Mouse (Mus musculus) lung, postnatal 0 days (tissue): ENCODE data around the gene Patz1. TPM values are rescaled to one million over a fixed set of nuclear protein-coding genes. Genes with fewer than 3 reads are reported as not detected.

ENCODE experiments used
- ATAC-seq: fragments of 200-750 bp; cut with Nextera tagmentation; 2 replicates; pipeline ENCODE4 v1.8.0; 2017; ENCODE audit warnings: moderate library complexity
- DNase-seq: peaks from one replicate; pipeline ENCODE4 v3.0.0-alpha.2; 2016; ENCODE audit warnings: low spot score
- H3K27ac ChIP-seq: fragments of 300-500 bp; sonication (generic); 2 replicates; pipeline ENCODE4 v1.5.1; 2014; ENCODE audit warnings: antibody characterized with exemption, mild to moderate bottlenecking, low read length, mixed read lengths
- H3K27me3 ChIP-seq: fragments of 300-500 bp; sonication (generic); replicated peaks from 2 replicates; pipeline ENCODE4 v1.6.1; 2014; ENCODE audit warnings: low read length, mixed read lengths; ENCODE audit not compliant: insufficient read depth
- H3K36me3 ChIP-seq: fragments of 300-500 bp; sonication (generic); 2 replicates; pipeline ENCODE4 v1.6.1; 2014; ENCODE audit warnings: low read length, mixed read lengths; ENCODE audit not compliant: insufficient read depth
- H3K4me1 ChIP-seq: fragments of 300-500 bp; sonication (generic); 2 replicates; pipeline ENCODE4 v1.6.1; 2014; ENCODE audit warnings: antibody characterized with exemption, low read depth, low read length, mixed read lengths; ENCODE audit not compliant: insufficient read depth
- H3K4me2 ChIP-seq: fragments of 300-500 bp; sonication (generic); replicated peaks from 2 replicates; pipeline ENCODE4 v1.6.1; 2014; ENCODE audit warnings: low read depth, mild to moderate bottlenecking, low read length, moderate library complexity, mixed read lengths
- H3K4me3 ChIP-seq: fragments of 300-500 bp; sonication (generic); 2 replicates; pipeline ENCODE4 v1.5.1; 2014; ENCODE audit warnings: low read depth, low read length
- H3K9ac ChIP-seq: fragments of 300-500 bp; sonication (generic); replicated peaks from 2 replicates; pipeline ENCODE4 v1.6.1; 2014; ENCODE audit warnings: low read depth, mild to moderate bottlenecking
- H3K9me3 ChIP-seq: fragments of 300-500 bp; sonication (generic); 2 replicates; pipeline ENCODE4 v1.6.1; 2016; ENCODE audit warnings: low read length, mixed read lengths
- CTCF ChIP-seq: IDR thresholded peaks from 2 replicates; pipeline ENCODE4 v1.5.1; 2016; ENCODE audit warnings: antibody characterized with exemption, mild to moderate bottlenecking
- EP300 ChIP-seq: IDR thresholded peaks from 2 replicates; pipeline ENCODE4 v1.6.1; 2016; ENCODE audit warnings: antibody characterized with exemption, mild to moderate bottlenecking, control low read depth
- WGBS: fragments of 180-500 bp; shearing (Covaris S2); extraction: QIAGEN DNeasy Blood & Tissue Kit; methylation state at CpG from one replicate; pipeline ENCODE4 v1.1.7; 2014; 5-methylcytosine and 5-hydroxymethylcytosine counted together
- polyA plus RNA-seq: library from polyadenylated mRNA; unstranded; fragments of >200 nt; fragmentation: Nextera tagmentation; extraction: Ambion mirVana; gene quantifications from 2 replicates; pipeline ENCODE4 v1.2.1, GENCODE M21; 2015

Patz1 gene
- polyA plus RNA-seq, 1 experiment from 2014 or later: 23.2 TPM

- no peak for TF ChIP-seq CTCF
- TF ChIP-seq EP300: no peak
- H3K36me3 ChIP-seq: peaks cover 32% of the 10 kb centered on the region
- no peaks in the 10 kb centered on the region for H3K27me3 ChIP-seq
- no peak for ATAC-seq
- WGBS: 95% methylated on average over 4 of the region's 4 CpGs
- no peak overlapping the region for H3K4me3 ChIP-seq
- no peak overlapping the region for H3K4me2 ChIP-seq
- peaks cover 3% of the 10 kb centered on the region; the same call in 1 of the 2 replicates for H3K4me1 ChIP-seq
- no peak overlapping the region for H3K27ac ChIP-seq
- DNase-seq: no peak
- no peaks in the 10 kb centered on the region for H3K9me3 ChIP-seq
- no peak overlapping the region for H3K9ac ChIP-seq
Measured at GRCm38 (mm10) chr11:3305821-3306220, 17.1 kb downstream of the Patz1 start.

- no peaks in the 10 kb centered on the region for H3K9me3 ChIP-seq
- no peak overlapping the region for H3K4me2 ChIP-seq
- no peaks in the 10 kb centered on the region for H3K27me3 ChIP-seq
- H3K4me1 ChIP-seq: no peaks in the 10 kb centered on the region
- TF ChIP-seq CTCF (no peak), EP300 (no peak)
- H3K36me3 ChIP-seq: peaks cover 28% of the 10 kb centered on the region
- no peak for DNase-seq
- no peak for ATAC-seq
- H3K9ac ChIP-seq: no peak overlapping the region
- no peak overlapping the region for H3K27ac ChIP-seq
- no peak overlapping the region for H3K4me3 ChIP-seq
- 91% methylated on average over 3 of the region's 3 CpGs for WGBS
Measured at GRCm38 (mm10) chr11:3307875-3308274, 19.2 kb downstream of the Patz1 start.

- DNase-seq: no peak
- Histone ChIP-seq H3K4me1 (no peaks in the 10 kb centered on the region), H3K27ac (no peak overlapping the region), H3K27me3 (no peaks in the 10 kb centered on the region), H3K36me3 (peaks cover 28% of the 10 kb centered on the region), H3K4me3 (no peak overlapping the region), H3K9me3 (no peaks in the 10 kb centered on the region), H3K4me2 (no peak overlapping the region), H3K9ac (no peak overlapping the region)
- WGBS: 85% methylated on average over 4 of the region's 4 CpGs
- ATAC-seq: no peak
- TF ChIP-seq EP300 (no peak), CTCF (no peak)
Measured at GRCm38 (mm10) chr11:3309884-3310283, 21.2 kb downstream of the Patz1 start.

GRCm38 (mm10) chr11:3310789-3311585, 22.3 kb downstream of the Patz1 start:
- peaks cover 28% of the 10 kb centered on the region for H3K36me3 ChIP-seq
- DNase-seq: no peak

GRCm38 (mm10) chr11:3311586-3312347, 23.1 kb downstream of the Patz1 start:
- Histone ChIP-seq H3K36me3 (peaks cover 21% of the 10 kb centered on the region), H3K4me1 (no peaks in the 10 kb centered on the region), H3K4me2 (no peak overlapping the region), H3K27ac (no peak overlapping the region), H3K4me3 (no peak overlapping the region), H3K27me3 (no peaks in the 10 kb centered on the region), H3K9me3 (no peaks in the 10 kb centered on the region), H3K9ac (no peak overlapping the region)
- 79% methylated on average over 9 of the region's 10 CpGs for WGBS
- ATAC-seq: no peak
- TF ChIP-seq CTCF (no peak), EP300 (no peak)
- no peak for DNase-seq

More at GRCm38 (mm10) chr11:3310789-3311585, 22.3 kb downstream of the Patz1 start:
- H3K27ac ChIP-seq: no peak overlapping the region
- no peak overlapping the region for H3K4me3 ChIP-seq
- H3K4me1 ChIP-seq: no peaks in the 10 kb centered on the region
- H3K4me2 ChIP-seq: no peak overlapping the region
- no peaks in the 10 kb centered on the region for H3K27me3 ChIP-seq
- TF ChIP-seq EP300 (no peak), CTCF (no peak)
- H3K9ac ChIP-seq: no peak overlapping the region
- 85% methylated on average over 9 of the region's 10 CpGs for WGBS
- no peaks in the 10 kb centered on the region for H3K9me3 ChIP-seq
- ATAC-seq: no peak

DNA sequence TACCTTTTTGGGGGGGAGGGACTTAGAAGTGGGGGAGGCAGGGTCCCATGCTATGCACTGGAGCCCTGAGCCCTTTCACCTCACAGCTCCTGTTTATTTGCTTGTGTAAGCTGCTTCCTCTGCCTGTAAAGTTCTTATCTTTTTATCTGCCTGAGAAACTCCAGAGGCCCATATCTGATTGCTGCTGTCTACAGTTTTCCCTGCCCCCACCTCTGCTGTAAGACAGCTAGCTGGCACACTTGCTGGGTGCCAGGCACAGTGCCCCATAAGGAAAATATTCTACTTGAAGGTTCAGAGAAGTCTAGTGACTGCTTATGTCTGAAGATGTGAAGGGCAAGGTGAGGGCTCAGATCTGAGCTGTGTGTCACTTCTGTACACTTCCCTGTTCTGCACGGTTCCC, 24.6 kb downstream of the Patz1 start:
- H3K9ac ChIP-seq: no peak overlapping the region
- no peak overlapping the region for H3K27ac ChIP-seq
- DNase-seq (no peak), ATAC-seq (peak; percentile 27; the same call in 1 of the 2 replicates)
- no peak overlapping the region for H3K4me2 ChIP-seq
- peaks cover 15% of the 10 kb centered on the region for H3K36me3 ChIP-seq
- H3K9me3 ChIP-seq: no peaks in the 10 kb centered on the region
- no peaks in the 10 kb centered on the region for H3K4me1 ChIP-seq
- H3K4me3 ChIP-seq: no peak overlapping the region
- WGBS: 54% methylated on average over 1 of the region's 1 CpGs
- TF ChIP-seq EP300: no peak
- H3K27me3 ChIP-seq: no peaks in the 10 kb centered on the region
